Mouse (Mus musculus): Measurements from ENCODE around the gene Raver2. TPM values are rescaled to one million over a fixed set of nuclear protein-coding genes. Genes with fewer than 3 reads are reported as not detected.

Gene Raver2
- polyA plus RNA-seq (2012; rRNA removed), result 9.1 and 10.5 TPM in 2 replicates

GRCm38 (mm10) chr4:101068786-101069153 is at the start of gene Raver2:
Gene Raver2, plus strand, starts transcription at chr4:101068983.

GRCm38 (mm10) chr4:101020596-101020995 is 48.2 kb upstream of the Raver2 start, which contains the start of gene Gm10577:
Gene Gm10577, minus strand, starts transcription at chr4:101020696.

Other genes starting within 250 kb of the Raver2 start
- gene Gm10577, start 48.3 kb upstream of the Raver2 start, polyA plus RNA-seq (2012; rRNA removed), result not detected in 2 replicates
- 51.7 and 59.0 TPM in 2 replicates for gene Jak1, start 196.3 kb downstream of the Raver2 start, polyA plus RNA-seq (2012; rRNA removed)

Data from central nervous system, embryonic 18 days (tissue).